Mouse (Mus musculus): ENCODE data around the gene Atg4b. TPM values are rescaled to one million over a fixed set of nuclear protein-coding genes. Genes with fewer than 3 reads are reported as not detected.

Atg4b gene
- polyA plus RNA-seq, 1 experiment from 2014 or later: 86.5 TPM

- Histone ChIP-seq H3K36me3 (peaks cover 4% of the 10 kb centered on the region), H3K4me2 (no peak overlapping the region), H3K9ac (no peak overlapping the region), H3K27ac (no peak overlapping the region), H3K4me3 (replicated peaks) (no peak overlapping the region), H3K9me3 (replicated peaks) (no peaks in the 10 kb centered on the region), H3K4me1 (no peaks in the 10 kb centered on the region), H3K27me3 (no peaks in the 10 kb centered on the region)
- 88% methylated on average over 3 of the region's 3 CpGs for WGBS
- ATAC-seq (replicated peaks; ENCODE audit: low FRiP score): no peak
These were observed 15.4 kb upstream of the Atg4b start for GRCm38 (mm10) chr1:93735859-93736258.

- H3K4me3 ChIP-seq (replicated peaks): no peak overlapping the region
- ATAC-seq (replicated peaks; ENCODE audit: low FRiP score): no peak
- no peak overlapping the region for H3K9ac ChIP-seq
- H3K4me1 ChIP-seq: 0 out of 2 replicates have a peak, but pooled peaks cover 2% of the 10 kb centered on the region
- no peaks in the 10 kb centered on the region for H3K9me3 ChIP-seq (replicated peaks)
- H3K27ac ChIP-seq: no peak overlapping the region
- WGBS: 96% methylated on average over 5 of the region's 5 CpGs
- H3K27me3 ChIP-seq: no peaks in the 10 kb centered on the region
- H3K36me3 ChIP-seq: peaks cover 5% of the 10 kb centered on the region
- no peak overlapping the region for H3K4me2 ChIP-seq
These were observed 13.6 kb upstream of the Atg4b start for GRCm38 (mm10) chr1:93737711-93738110.

GRCm38 (mm10) chr1:93740671-93741070 is 10.6 kb upstream of the Atg4b start:
- no peaks in the 10 kb centered on the region for H3K27me3 ChIP-seq
- H3K4me3 ChIP-seq (replicated peaks): no peak overlapping the region
- WGBS: 87% methylated on average over 2 of the region's 2 CpGs
- H3K4me2 ChIP-seq: no peak overlapping the region
- no peak overlapping the region for H3K27ac ChIP-seq
- peaks cover 4% of the 10 kb centered on the region; the same call in 1 of the 2 replicates for H3K4me1 ChIP-seq
- peaks cover 12% of the 10 kb centered on the region for H3K36me3 ChIP-seq
- ATAC-seq (replicated peaks; ENCODE audit: low FRiP score): no peak
- H3K9ac ChIP-seq: no peak overlapping the region
- H3K9me3 ChIP-seq (replicated peaks): no peaks in the 10 kb centered on the region

- WGBS: 75% methylated on average over 4 of the region's 4 CpGs
These were observed 9.3 kb upstream of the Atg4b start for GRCm38 (mm10) chr1:93741987-93742386.

GRCm38 (mm10) chr1:93742910-93743309 is 8.4 kb upstream of the Atg4b start:
- H3K9me3 ChIP-seq (replicated peaks): no peaks in the 10 kb centered on the region
- no peak overlapping the region for H3K9ac ChIP-seq
- no peaks in the 10 kb centered on the region for H3K27me3 ChIP-seq
- H3K27ac ChIP-seq: no peak overlapping the region
- ATAC-seq (replicated peaks; ENCODE audit: low FRiP score): no peak
- H3K4me2 ChIP-seq: no peak overlapping the region
- peaks cover 15% of the 10 kb centered on the region for H3K4me1 ChIP-seq
- no peak overlapping the region for H3K4me3 ChIP-seq (replicated peaks)
- peaks cover 16% of the 10 kb centered on the region for H3K36me3 ChIP-seq

More at GRCm38 (mm10) chr1:93741987-93742386, 9.3 kb upstream of the Atg4b start:
- Histone ChIP-seq H3K27ac (no peak overlapping the region), H3K4me3 (replicated peaks) (no peak overlapping the region), H3K4me1 (peaks cover 15% of the 10 kb centered on the region), H3K4me2 (no peak overlapping the region), H3K9me3 (replicated peaks) (no peaks in the 10 kb centered on the region), H3K27me3 (no peaks in the 10 kb centered on the region), H3K9ac (no peak overlapping the region), H3K36me3 (peaks cover 16% of the 10 kb centered on the region)
- no peak for ATAC-seq (replicated peaks; ENCODE audit: low FRiP score)

- WGBS: 57% methylated on average over 5 of the region's 5 CpGs
- Histone ChIP-seq H3K4me1 (peaks cover 15% of the 10 kb centered on the region), H3K4me2 (no peak overlapping the region), H3K9ac (no peak overlapping the region), H3K27me3 (no peaks in the 10 kb centered on the region), H3K27ac (no peak overlapping the region), H3K4me3 (replicated peaks) (no peak overlapping the region), H3K9me3 (replicated peaks) (no peaks in the 10 kb centered on the region), H3K36me3 (peaks cover 45% of the 10 kb centered on the region)
- ATAC-seq (replicated peaks; ENCODE audit: low FRiP score): peak; percentile 26; the same call in 1 of the 2 replicates
These were observed 5.1 kb upstream of the Atg4b start for GRCm38 (mm10) chr1:93746179-93746578.

GRCm38 (mm10) chr1:93748539-93748938 is 2.8 kb upstream of the Atg4b start:
- H3K27ac ChIP-seq: no peak overlapping the region
- 93% methylated on average over 1 of the region's 1 CpGs for WGBS

GRCm38 (mm10) chr1:93753911-93754572 is 2.7 kb downstream of the Atg4b start:
- peak overlapping the region; percentile 77 for H3K9ac ChIP-seq
- H3K27ac ChIP-seq: peak overlapping the region; percentile 92
- H3K36me3 ChIP-seq: peaks cover 18% of the 10 kb centered on the region
- WGBS: under 1% methylated on average over 59 of the region's 59 CpGs
- no peaks in the 10 kb centered on the region for H3K27me3 ChIP-seq
- H3K9me3 ChIP-seq (replicated peaks): no peaks in the 10 kb centered on the region
- peaks cover 29% of the 10 kb centered on the region for H3K4me1 ChIP-seq
- H3K4me3 ChIP-seq (replicated peaks): peak overlapping the region; percentile 99
- H3K4me2 ChIP-seq: peak overlapping the region; percentile 86
- ATAC-seq (replicated peaks; ENCODE audit: low FRiP score): peak; percentile 61

More at GRCm38 (mm10) chr1:93748539-93748938, 2.8 kb upstream of the Atg4b start:
- no peak overlapping the region for H3K4me2 ChIP-seq
- H3K9me3 ChIP-seq (replicated peaks): no peaks in the 10 kb centered on the region
- no peak overlapping the region for H3K9ac ChIP-seq
- no peak for ATAC-seq (replicated peaks; ENCODE audit: low FRiP score)
- peaks cover 36% of the 10 kb centered on the region for H3K36me3 ChIP-seq
- H3K4me3 ChIP-seq (replicated peaks): no peak overlapping the region
- H3K4me1 ChIP-seq: peaks cover 21% of the 10 kb centered on the region
- no peaks in the 10 kb centered on the region for H3K27me3 ChIP-seq

GRCm38 (mm10) chr1:93754573-93755290 is 3.4 kb downstream of the Atg4b start, which contains the start of gene Thap4:
TSS of gene Thap4 (minus strand) at chr1:93754864.
- H3K9ac ChIP-seq: peak within 1 kb of the TSS; percentile 77
- peak within 1 kb of the TSS; percentile 92 for H3K27ac ChIP-seq
- peaks cover 11% of the 10 kb centered on the region for H3K36me3 ChIP-seq
- H3K9me3 ChIP-seq (replicated peaks): no peaks in the 10 kb centered on the region
- peak; percentile 94 for ATAC-seq (replicated peaks; ENCODE audit: low FRiP score)
- H3K4me2 ChIP-seq: peak within 1 kb of the TSS; percentile 86
- no peaks in the 10 kb centered on the region for H3K27me3 ChIP-seq
- H3K4me3 ChIP-seq (replicated peaks): peak within 1 kb of the TSS; percentile 99
- under 1% methylated on average over 117 of the region's 121 CpGs for WGBS
- H3K4me1 ChIP-seq: peaks cover 29% of the 10 kb centered on the region

GRCm38 (mm10) chr1:93755291-93755610 is 4.0 kb downstream of the Atg4b start:
- Histone ChIP-seq H3K9ac (peak overlapping the region; percentile 77), H3K4me2 (peak overlapping the region; percentile 86), H3K36me3 (peaks cover 5% of the 10 kb centered on the region), H3K4me3 (replicated peaks) (peak overlapping the region; percentile 99), H3K9me3 (replicated peaks) (no peaks in the 10 kb centered on the region), H3K27ac (peak overlapping the region; percentile 92), H3K4me1 (peaks cover 29% of the 10 kb centered on the region), H3K27me3 (no peaks in the 10 kb centered on the region)
- 0% methylated on average over 13 of the region's 13 CpGs for WGBS
- no peak for ATAC-seq (replicated peaks; ENCODE audit: low FRiP score)

- Histone ChIP-seq H3K27me3 (no peaks in the 10 kb centered on the region), H3K4me3 (replicated peaks) (peak overlapping the region; percentile 99), H3K36me3 (peaks cover 2% of the 10 kb centered on the region), H3K4me2 (peak overlapping the region; percentile 86), H3K27ac (peak overlapping the region; percentile 92), H3K4me1 (peaks cover 29% of the 10 kb centered on the region), H3K9me3 (replicated peaks) (no peaks in the 10 kb centered on the region), H3K9ac (peak overlapping the region; percentile 77)
- no peak for ATAC-seq (replicated peaks; ENCODE audit: low FRiP score)
- WGBS: 21% methylated on average over 7 of the region's 7 CpGs
These were observed 4.3 kb downstream of the Atg4b start for GRCm38 (mm10) chr1:93755618-93756017.

- H3K4me3 ChIP-seq (replicated peaks): peak overlapping the region; percentile 99; the same call in 1 of the 2 replicates
These were observed 4.9 kb downstream of the Atg4b start for GRCm38 (mm10) chr1:93756154-93756553.

More at GRCm38 (mm10) chr1:93756154-93756553, 4.9 kb downstream of the Atg4b start:
- Histone ChIP-seq H3K27me3 (no peaks in the 10 kb centered on the region), H3K9ac (no peak overlapping the region), H3K27ac (no peak overlapping the region), H3K9me3 (replicated peaks) (no peaks in the 10 kb centered on the region), H3K4me1 (peaks cover 29% of the 10 kb centered on the region), H3K4me2 (peak overlapping the region; percentile 86), H3K36me3 (no peaks in the 10 kb centered on the region)
- no peak for ATAC-seq (replicated peaks; ENCODE audit: low FRiP score)
